In genomic region chr3:131470837-131471236, GRCm38 (mm10) we compare ENCODE assay signal across 9 mouse cellular contexts. TPM values are rescaled to one million over a fixed set of nuclear protein-coding genes. Genes with fewer than 3 reads are reported as not detected.
DNase-seq lines count a peak whose midpoint lies in the region; ATAC-seq and TF ChIP-seq lines count a peak whose summit lies in the region.
"Had no signal": no experiment of that assay in that cellular context is flagged by ENCODE, and none has a peak within 500 bp of the region (broad histone marks: within the 10 kb centered on the region; RNA-seq: fewer than 3 reads in every experiment).

No protein-coding gene starts in this region.

- H3K4me2 ChIP-seq in kidney, embryonic 14.5 days (replicated peaks; ENCODE audit: low read depth, low read length) = no peak overlapping the region
- H3K4me2 ChIP-seq in forebrain, embryonic 13.5 days = no peak overlapping the region
- H3K4me2 ChIP-seq in limb, embryonic 15.5 days = no peak overlapping the region
- H3K4me2 ChIP-seq in neural tube, embryonic 12.5 days (replicated peaks) = no peak overlapping the region

- no peak overlapping the region for H3K4me3 ChIP-seq in kidney, embryonic 14.5 days (ENCODE audit: low read length)
- H3K4me3 ChIP-seq in forebrain, embryonic 13.5 days = no peak overlapping the region
- no peak overlapping the region for H3K4me3 ChIP-seq in limb, embryonic 15.5 days
- H3K4me3 ChIP-seq in neural tube, embryonic 12.5 days = no peak overlapping the region
- H3K4me3 ChIP-seq in thymus, adult 2 months (ENCODE audit: control insufficient read depth, insufficient read depth, low read length) = no peak overlapping the region

- WGBS in kidney, embryonic 14.5 days = 46% methylated on average over 9 of the region's 9 CpGs
- WGBS in forebrain, embryonic 13.5 days = 30% methylated on average over 9 of the region's 9 CpGs
- WGBS in limb, embryonic 15.5 days = 44% methylated on average over 9 of the region's 9 CpGs
- WGBS in neural tube, embryonic 12.5 days = 28% methylated on average over 9 of the region's 9 CpGs
- WGBS in thymus, adult 2 months = 77% methylated on average over 9 of the region's 9 CpGs

- peak; percentile 32; the same call in 1 of the 2 replicates for ATAC-seq in kidney, embryonic 14.5 days (ENCODE audit: low FRiP score, low TSS enrichment)
- ATAC-seq in forebrain, embryonic 13.5 days = peak; percentile 64
- ATAC-seq in limb, embryonic 15.5 days (ENCODE audit: insufficient number of reproducible peaks, low FRiP score, low TSS enrichment, low read depth) = peak; percentile 81
- ATAC-seq in neural tube, embryonic 12.5 days (ENCODE audit: low FRiP score, low read depth) = peak; percentile 46
- ATAC-seq: inflammation-experienced regulatory T-cells, adult 6 months had no signal

- H3K9me3 ChIP-seq in kidney, embryonic 14.5 days (ENCODE audit: control insufficient read depth, low read length) = no peaks in the 10 kb centered on the region
- H3K9me3 ChIP-seq in forebrain, embryonic 13.5 days (replicated peaks) = no peaks in the 10 kb centered on the region
- no peaks in the 10 kb centered on the region for H3K9me3 ChIP-seq in limb, embryonic 15.5 days
- H3K9me3 ChIP-seq in neural tube, embryonic 12.5 days = no peaks in the 10 kb centered on the region

- DNase-seq in kidney, adult 11 months = no peak
- DNase-seq in heart, postnatal 25 days (ENCODE audit: low spot score) = no peak
- no peak for DNase-seq in thymus, adult 2 months
- no peak for DNase-seq in spleen, postnatal 4 days (ENCODE audit: low spot score in 2 of 2)

- TF ChIP-seq CTCF in thymus, adult 2 months (IDR thresholded peaks at IDR 0.05; ENCODE audit: borderline replicate concordance, control insufficient read depth, extremely low read depth, insufficient read depth, low read length, poor library complexity) = no peak

- H3K27me3 ChIP-seq in kidney, embryonic 14.5 days (ENCODE audit: control insufficient read depth, insufficient read depth, low read length) = no peaks in the 10 kb centered on the region
- H3K27me3 ChIP-seq in forebrain, embryonic 13.5 days = no peaks in the 10 kb centered on the region
- H3K27me3 ChIP-seq in limb, embryonic 15.5 days = no peaks in the 10 kb centered on the region
- H3K27me3 ChIP-seq in neural tube, embryonic 12.5 days (replicated peaks) = no peaks in the 10 kb centered on the region
- no peaks in the 10 kb centered on the region for H3K27me3 ChIP-seq in thymus, adult 2 months (ENCODE audit: control insufficient read depth, insufficient read depth, low read length)

- intact Hi-C loops in heart, postnatal 25 days (cut with DNase I) = no loop called here

- H3K4me1 ChIP-seq in kidney, embryonic 14.5 days (ENCODE audit: control insufficient read depth, insufficient read depth, low read length) = peaks cover 6% of the 10 kb centered on the region; the same call in 1 of the 2 replicates
- H3K4me1 ChIP-seq in forebrain, embryonic 13.5 days = peaks cover 15% of the 10 kb centered on the region
- peaks cover 20% of the 10 kb centered on the region for H3K4me1 ChIP-seq in limb, embryonic 15.5 days
- H3K4me1 ChIP-seq in neural tube, embryonic 12.5 days = peaks cover 15% of the 10 kb centered on the region
- H3K4me1 ChIP-seq in thymus, adult 2 months (replicated peaks; ENCODE audit: control insufficient read depth, insufficient read depth, low read length) = no peaks in the 10 kb centered on the region; the same call in 1 of the 2 replicates

- no peak for TF ChIP-seq POLR2A in thymus, adult 2 months (IDR thresholded peaks at IDR 0.05; ENCODE audit: control insufficient read depth, extremely low read depth, insufficient read depth, low read length, poor library complexity)

- H3K27ac ChIP-seq in kidney, embryonic 14.5 days (ENCODE audit: low read depth, low read length) = no peak overlapping the region
- no peak overlapping the region for H3K27ac ChIP-seq in forebrain, embryonic 13.5 days
- peak overlapping the region; percentile 68; the same call in 1 of the 2 replicates for H3K27ac ChIP-seq in limb, embryonic 15.5 days
- H3K27ac ChIP-seq in neural tube, embryonic 12.5 days = no peak overlapping the region
- H3K27ac ChIP-seq in thymus, adult 2 months (ENCODE audit: control insufficient read depth, insufficient read depth, low read length) = no peak overlapping the region

- H3K36me3 ChIP-seq in kidney, embryonic 14.5 days (ENCODE audit: control insufficient read depth, insufficient read depth, low read length) = no peaks in the 10 kb centered on the region
- H3K36me3 ChIP-seq in forebrain, embryonic 13.5 days (ENCODE audit: poor library complexity, severe bottlenecking) = no peaks in the 10 kb centered on the region
- H3K36me3 ChIP-seq in limb, embryonic 15.5 days = no peaks in the 10 kb centered on the region
- no peaks in the 10 kb centered on the region for H3K36me3 ChIP-seq in neural tube, embryonic 12.5 days
- no peaks in the 10 kb centered on the region for H3K36me3 ChIP-seq in thymus, adult 2 months (ENCODE audit: control insufficient read depth, insufficient read depth, low read length)

- no peak overlapping the region for H3K9ac ChIP-seq in kidney, embryonic 14.5 days (ENCODE audit: low read depth, low read length)
- H3K9ac ChIP-seq in forebrain, embryonic 13.5 days = no peak overlapping the region
- no peak overlapping the region for H3K9ac ChIP-seq in limb, embryonic 15.5 days
- no peak overlapping the region for H3K9ac ChIP-seq in neural tube, embryonic 12.5 days

RNA-seq across cellular contexts. Expression of gene Sgms2, which starts 20.4 kb away (rescaled TPM):
- polyA plus RNA-seq in kidney, embryonic 14.5 days (2014; fragmentation: Nextera tagmentation; extraction: Ambion mirVana) = 8.9 and 12.5 TPM in 2 replicates
- 0.53 and 0.68 TPM in 2 replicates for polyA plus RNA-seq in forebrain, embryonic 13.5 days (2015; fragmentation: Nextera tagmentation; extraction: Ambion mirVana)
- polyA plus RNA-seq in limb, embryonic 15.5 days (2015; fragmentation: Nextera tagmentation; extraction: Ambion mirVana) = 22.3 and 24.3 TPM in 2 replicates
- polyA plus RNA-seq in neural tube, embryonic 12.5 days (2016; fragmentation: Nextera tagmentation; extraction: Ambion mirVana) = 1.3 and 1.7 TPM in 2 replicates
- 1 to 10 TPM; 2.5 to 3.1 TPM for total RNA-seq in heart, postnatal 25 days (2021)
- 0.44 and 0.65 TPM in 2 replicates for polyA plus RNA-seq in thymus, adult 2 months (2012; rRNA removed)
